Mouse (Mus musculus) MEL (cell line): Measurements from ENCODE around the gene Mvb12a. TPM values are rescaled to one million over a fixed set of nuclear protein-coding genes. Genes with fewer than 3 reads are reported as not detected.

Source experiments
- DNase-seq: peaks from one replicate; pipeline ENCODE4 v3.0.0; 2011; ENCODE audit warnings: low read depth, low spot score
- H3K27ac ChIP-seq: 2 replicates; pipeline ENCODE4 v1.5.1; 2012; ENCODE audit warnings: low read depth, mild to moderate bottlenecking, control low read depth, low read length, moderate library complexity; ENCODE audit not compliant: control insufficient read depth
- H3K27me3 ChIP-seq, 2 experiments: fragments of 150-350 bp in 1 of 2; sonication (generic) in 1 of 2; 2 replicates each; pipeline ENCODE4 v1.6.1; 2012; ENCODE audit warnings: low read length in 2 of 2, mild to moderate bottlenecking in 2 of 2, improper control_type of control experiment in 1 of 2, moderate library complexity in 1 of 2; ENCODE audit not compliant: insufficient read depth in 2 of 2, control insufficient read depth in 1 of 2
- H3K36me3 ChIP-seq, 2 experiments: 2 replicates each; pipeline ENCODE4 v1.6.1; 2012 to 2014; ENCODE audit warnings: low read length in 2 of 2, improper control_type of control experiment in 1 of 2, inconsistent platforms in 1 of 2, mild to moderate bottlenecking in 1 of 2; ENCODE audit not compliant: insufficient read depth in 2 of 2, control insufficient read depth in 1 of 2
- H3K4me1 ChIP-seq, 2 experiments: fragments of 150-350 bp in 1 of 2; sonication (generic) in 1 of 2; 2 replicates each; pipeline ENCODE4 v1.6.1; 2012; ENCODE audit warnings: low read length in 2 of 2, improper control_type of control experiment in 1 of 2, mild to moderate bottlenecking in 1 of 2; ENCODE audit not compliant: insufficient read depth in 2 of 2, control insufficient read depth in 1 of 2
- H3K4me3 ChIP-seq, 2 experiments: fragments of 150-350 bp in 1 of 2; sonication (generic) in 1 of 2; 2 replicates each; pipeline ENCODE4 v1.5.1; 2012; ENCODE audit warnings: low read depth in 2 of 2, low read length in 2 of 2, mild to moderate bottlenecking in 2 of 2, moderate library complexity in 2 of 2, control low read depth in 1 of 2, improper control_type of control experiment in 1 of 2; ENCODE audit not compliant: control insufficient read depth in 1 of 2, insufficient read depth in 1 of 2
- H3K79me2 ChIP-seq: 2 replicates; pipeline ENCODE4 v1.6.1; 2012; ENCODE audit warnings: mild to moderate bottlenecking, low read length, moderate library complexity; ENCODE audit not compliant: control insufficient read depth, poor library complexity, insufficient read depth
- H3K9ac ChIP-seq: 2 replicates; pipeline ENCODE4 v1.6.1; 2012; ENCODE audit warnings: low read depth, mild to moderate bottlenecking, control low read depth, low read length, moderate library complexity; ENCODE audit not compliant: control insufficient read depth, poor library complexity, severe bottlenecking
- H3K9me3 ChIP-seq: fragments of 150-350 bp; sonication (generic); replicated peaks from 2 replicates; pipeline ENCODE4 v1.6.1; 2012; ENCODE audit warnings: mild to moderate bottlenecking, low read length, improper control_type of control experiment, moderate library complexity; ENCODE audit not compliant: insufficient read depth
- BHLHE40 ChIP-seq: IDR thresholded peaks from 2 replicates; pipeline ENCODE4 v1.6.1; 2012; ENCODE audit warnings: low read depth, mild to moderate bottlenecking, inconsistent platforms, low read length, improper control_type of control experiment, borderline replicate concordance
- CHD1 ChIP-seq: IDR thresholded peaks from 2 replicates; pipeline ENCODE4 v1.6.1; 2012; ENCODE audit warnings: low read depth, mild to moderate bottlenecking, inconsistent platforms, low read length, improper control_type of control experiment
- CTCF ChIP-seq, 3 experiments: IDR thresholded peaks in 2 of 3; conservative IDR thresholded peaks in 1 of 3; 2 replicates each; pipeline ENCODE4 v1.5.1; 2011 to 2012; ENCODE audit warnings: low read length in 3 of 3, low read depth in 2 of 3, mild to moderate bottlenecking in 2 of 3, improper control_type of control experiment in 1 of 3, inconsistent platforms in 1 of 3, mixed read lengths in 1 of 3, moderate library complexity in 1 of 3; ENCODE audit not compliant: control insufficient read depth in 1 of 3, insufficient read depth in 1 of 3, poor library complexity in 1 of 3, severe bottlenecking in 1 of 3
- ELF1 ChIP-seq: IDR thresholded peaks from 2 replicates; pipeline ENCODE4 v1.6.1; 2014; ENCODE audit warnings: low read depth, mild to moderate bottlenecking, inconsistent platforms, low read length, improper control_type of control experiment, moderate library complexity
- ETS1 ChIP-seq: IDR thresholded peaks from 2 replicates; pipeline ENCODE4 v1.6.1; 2012; ENCODE audit warnings: low read depth, mild to moderate bottlenecking, inconsistent platforms, low read length, improper control_type of control experiment, moderate library complexity
- HCFC1 ChIP-seq: IDR thresholded peaks from 2 replicates; pipeline ENCODE4 v1.6.1; 2012; ENCODE audit warnings: low read depth, mild to moderate bottlenecking, inconsistent platforms, low read length, improper control_type of control experiment, moderate library complexity
- JUND ChIP-seq: IDR thresholded peaks from 2 replicates; pipeline ENCODE4 v1.6.1; 2011; ENCODE audit warnings: low read depth, mild to moderate bottlenecking, improper control_type of control experiment, low read length
- MAFK ChIP-seq: IDR thresholded peaks from 2 replicates; pipeline ENCODE4 v1.6.1; 2011; ENCODE audit warnings: low read depth, mild to moderate bottlenecking, low read length, improper control_type of control experiment, borderline replicate concordance
- MAX ChIP-seq: IDR thresholded peaks from 2 replicates; pipeline ENCODE4 v1.6.1; 2011; ENCODE audit warnings: low read length, improper control_type of control experiment
- MAZ ChIP-seq: IDR thresholded peaks from 2 replicates; pipeline ENCODE4 v1.6.1; 2012; ENCODE audit warnings: low read depth, mild to moderate bottlenecking, inconsistent platforms, low read length, improper control_type of control experiment
- MXI1 ChIP-seq: IDR thresholded peaks from 2 replicates; pipeline ENCODE4 v1.6.1; 2011; ENCODE audit warnings: mild to moderate bottlenecking, low read depth, low read length, improper control_type of control experiment
- MYC ChIP-seq: IDR thresholded peaks from 2 replicates; pipeline ENCODE4 v1.6.1; 2011; ENCODE audit warnings: low read depth, mild to moderate bottlenecking, low read length, improper control_type of control experiment, moderate library complexity
- NRF1 ChIP-seq: IDR thresholded peaks from 2 replicates; pipeline ENCODE4 v1.6.1; 2014; ENCODE audit warnings: low read depth, mild to moderate bottlenecking, inconsistent platforms, low read length, improper control_type of control experiment, moderate library complexity; ENCODE audit not compliant: poor library complexity, insufficient read depth, severe bottlenecking
- POLR2A ChIP-seq, 2 experiments: IDR thresholded peaks; 2 replicates each; pipeline ENCODE4 v1.6.1; 2011 to 2012; ENCODE audit warnings: low read length in 2 of 2, mild to moderate bottlenecking in 2 of 2, control low read depth in 1 of 2, improper control_type of control experiment in 1 of 2, low read depth in 1 of 2, moderate library complexity in 1 of 2; ENCODE audit not compliant: control insufficient read depth in 1 of 2, insufficient read depth in 1 of 2, poor library complexity in 1 of 2
- POLR2AphosphoS2 ChIP-seq: IDR thresholded peaks from 2 replicates; pipeline ENCODE4 v1.6.1; 2011; ENCODE audit warnings: low read length, improper control_type of control experiment
- RAD21 ChIP-seq: IDR thresholded peaks from 2 replicates; pipeline ENCODE4 v1.6.1; 2011; ENCODE audit warnings: mild to moderate bottlenecking, low read depth, low read length, improper control_type of control experiment
- RCOR1 ChIP-seq: IDR thresholded peaks from 2 replicates; pipeline ENCODE4 v1.6.1; 2012; ENCODE audit warnings: low read depth, mild to moderate bottlenecking, inconsistent platforms, low read length, improper control_type of control experiment
- SIN3A ChIP-seq: IDR thresholded peaks from 2 replicates; pipeline ENCODE4 v1.6.1; 2012; ENCODE audit warnings: low read length, improper control_type of control experiment, inconsistent platforms
- SMC3 ChIP-seq: IDR thresholded peaks from 2 replicates; pipeline ENCODE4 v1.6.1; 2011; ENCODE audit warnings: low read depth, low read length, improper control_type of control experiment
- TBP ChIP-seq: IDR thresholded peaks from 2 replicates; pipeline ENCODE4 v1.8.0; 2011; ENCODE audit warnings: low read depth, low read length, improper control_type of control experiment
- USF1 ChIP-seq: IDR thresholded peaks from 2 replicates; pipeline ENCODE4 v1.6.1; 2014; ENCODE audit warnings: low read depth, mild to moderate bottlenecking, inconsistent platforms, low read length, improper control_type of control experiment, moderate library complexity
- ZC3H11A ChIP-seq: IDR thresholded peaks from 2 replicates; pipeline ENCODE4 v1.6.1; 2012; ENCODE audit warnings: low read depth, mild to moderate bottlenecking, inconsistent platforms, low read length, improper control_type of control experiment
- ZKSCAN1 ChIP-seq: IDR thresholded peaks from 2 replicates; pipeline ENCODE4 v1.6.1; 2012; ENCODE audit warnings: low read depth, mild to moderate bottlenecking, inconsistent platforms, low read length, improper control_type of control experiment, moderate library complexity
- ZNF384 ChIP-seq: IDR thresholded peaks from 2 replicates; pipeline ENCODE4 v1.6.1; 2012; ENCODE audit warnings: low read depth, mild to moderate bottlenecking, inconsistent platforms, low read length, improper control_type of control experiment
- polyA plus RNA-seq, 2 experiments: library from polyadenylated mRNA; stranded (reverse) in 1 of 2; unstranded in 1 of 2; fragments of >175 nt in 1 of 2; fragments of >200 nt in 1 of 2; gene quantifications; 2 replicates each; pipeline versions ENCODE4 v1.2.1 to v1.2.4; 2012; ENCODE audit warnings: low replicate concordance in 2 of 2, low read depth in 1 of 2; ENCODE audit not compliant: insufficient read length in 2 of 2, insufficient read depth in 1 of 2, missing spikeins in 1 of 2
- total RNA-seq: library from RNA; depleted of rRNA; stranded (reverse); fragments of 300-350 nt; gene quantifications from 2 replicates; pipeline ENCODE4 v1.2.3, GENCODE M21; 2012

Mvb12a gene
- total and polyA plus RNA-seq, 3 experiments = 46.5 to 67.3 TPM; not detected in 1

GRCm38 (mm10) chr8:71521634-71522033 is 21.1 kb upstream of the Mvb12a start:
- H3K4me3 ChIP-seq = peak overlapping the region; percentile 35 to 39

DNA sequence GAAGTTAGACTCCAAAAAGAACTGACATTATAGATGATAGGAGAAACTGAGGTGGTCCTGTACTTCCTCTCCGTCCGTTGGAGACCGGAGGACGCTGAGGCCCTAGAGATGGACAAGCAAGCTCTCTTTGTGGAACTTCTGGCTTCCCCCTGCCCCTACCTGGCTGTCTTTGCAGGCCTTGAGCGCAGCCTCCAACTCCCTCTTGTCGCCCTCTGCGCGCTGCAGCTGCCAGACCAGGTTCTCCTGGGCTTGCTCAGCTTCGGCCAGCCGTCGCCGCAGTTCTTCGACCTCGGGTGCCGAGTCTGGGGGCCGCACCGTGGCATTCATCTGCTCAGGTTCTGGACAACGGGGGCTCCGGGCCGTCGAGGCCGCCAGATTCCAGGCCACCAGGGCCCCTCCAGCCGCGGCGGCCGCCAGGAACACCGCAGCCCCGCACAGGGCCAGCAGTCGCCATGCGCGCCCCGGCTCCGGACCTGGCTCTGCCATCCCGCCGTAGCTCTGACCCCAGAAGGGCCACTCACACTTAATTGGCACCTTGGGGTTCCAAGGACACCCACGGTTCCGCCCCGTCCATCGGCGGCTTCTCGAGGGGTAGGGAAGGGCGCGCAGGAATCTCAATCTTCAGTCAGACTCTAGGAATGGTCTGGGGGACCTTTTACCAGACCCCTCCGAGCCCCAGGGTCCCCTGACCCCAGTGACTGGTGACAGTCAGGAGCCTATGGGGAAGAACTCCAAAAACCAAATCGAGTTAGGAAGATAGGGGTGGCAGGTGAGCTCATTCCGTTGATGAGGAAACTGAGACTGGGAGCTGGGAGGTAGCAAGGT is 17.3 kb upstream of the Mvb12a start, which contains the start of gene Ccdc194:
Gene Ccdc194, minus strand, starts transcription at position 486 of the 825 bp plus-strand sequence.
- H3K79me2 ChIP-seq = no peaks in the 10 kb centered on the region
- H3K27ac ChIP-seq = no peak within 1 kb of the TSS

More at GRCm38 (mm10) chr8:71521634-71522033, 21.1 kb upstream of the Mvb12a start:
- H3K36me3 ChIP-seq = no peaks in the 10 kb centered on the region; a peak in 1 of 4 replicates
- H3K9ac ChIP-seq = peak overlapping the region; percentile 42; the same call in 1 of the 2 replicates
- no peaks in the 10 kb centered on the region for H3K9me3 ChIP-seq
- DNase-seq = peak; percentile 97
- peak; percentile 52; the same call in 1 of the 2 replicates for TF ChIP-seq SIN3A
- TF ChIP-seq CTCF (IDR thresholded peaks at IDR 0.05 in 2 of 3, conservative IDR thresholded peaks at IDR 0.05 in 1 of 3; ENCODE audit: control insufficient read depth in 1 of 3, insufficient read depth in 1 of 3, low read depth in 2 of 3, low read length in 3 of 3, poor library complexity in 1 of 3, severe bottlenecking in 1 of 3) = peak; percentile 84 to 97 (median 94)
- TF ChIP-seq POLR2A (IDR thresholded peaks at IDR 0.05; ENCODE audit: control insufficient read depth in 1 of 2, insufficient read depth in 1 of 2, low read depth in 1 of 2, low read length in 2 of 2, poor library complexity in 1 of 2) = peak in 1 of 2 experiments; percentile 30; a peak in 1 of 4 replicates
- TF ChIP-seq JUND = no peak
- TF ChIP-seq CHD1 = no peak
- TF ChIP-seq ZKSCAN1 = no peak
- no peak for TF ChIP-seq ETS1
- TF ChIP-seq MAX = peak; percentile 91
- peak; percentile 97 for TF ChIP-seq NRF1
- peak; percentile 66 for TF ChIP-seq RAD21
- TF ChIP-seq MAZ = peak; percentile 60; the same call in 1 of the 2 replicates
- no peak for TF ChIP-seq MAFK
- peak; percentile 35; the same call in 1 of the 2 replicates for TF ChIP-seq MXI1
- peak; percentile 79 for TF ChIP-seq USF1
- peak; percentile 57 for TF ChIP-seq ZC3H11A
- TF ChIP-seq BHLHE40 = no peak
- peak; percentile 86 for TF ChIP-seq SMC3
- TF ChIP-seq HCFC1 = peak; percentile 69
- TF ChIP-seq ELF1 = 0 out of 2 replicates have a peak, but pooled peaks have one; percentile 24
- TF ChIP-seq POLR2AphosphoS2 = no peak
- TF ChIP-seq RCOR1 = no peak
- TF ChIP-seq MYC = peak; percentile 94
- 0 out of 2 replicates have a peak, but pooled peaks have one; percentile 28 for TF ChIP-seq ZNF384
- 0 out of 2 replicates have a peak, but pooled peaks have one; percentile 26 for TF ChIP-seq TBP
- H3K4me1 ChIP-seq = 0 out of 4 replicates have a peak, but pooled peaks cover 0 to 3% of the 10 kb centered on the region in 2 experiments
- H3K79me2 ChIP-seq = no peaks in the 10 kb centered on the region
- no peak overlapping the region for H3K27ac ChIP-seq
- peaks cover 0 to 2% of the 10 kb centered on the region in 2 experiments; a peak in 2 of 4 replicates for H3K27me3 ChIP-seq

More for the DNA sequence above, 17.3 kb upstream of the Mvb12a start, which contains the start of gene Ccdc194:
- TF ChIP-seq MAX = no peak
- TF ChIP-seq POLR2A (IDR thresholded peaks at IDR 0.05; ENCODE audit: control insufficient read depth in 1 of 2, insufficient read depth in 1 of 2, low read depth in 1 of 2, low read length in 2 of 2, poor library complexity in 1 of 2) = 0 out of 4 replicates have a peak, but pooled peaks of 1 of the 2 experiments have one; percentile 22
- no peaks in the 10 kb centered on the region; a peak in 1 of 4 replicates for H3K36me3 ChIP-seq
- no peak for DNase-seq
- no peak within 1 kb of the TSS for H3K9ac ChIP-seq
- H3K4me1 ChIP-seq = 0 out of 4 replicates have a peak, but pooled peaks cover 0 to 3% of the 10 kb centered on the region in 2 experiments
- H3K27me3 ChIP-seq = no peaks in the 10 kb centered on the region; a peak in 1 of 4 replicates
- H3K4me3 ChIP-seq = no peak within 1 kb of the TSS
- no peaks in the 10 kb centered on the region for H3K9me3 ChIP-seq
